In the genomic region with DNA sequence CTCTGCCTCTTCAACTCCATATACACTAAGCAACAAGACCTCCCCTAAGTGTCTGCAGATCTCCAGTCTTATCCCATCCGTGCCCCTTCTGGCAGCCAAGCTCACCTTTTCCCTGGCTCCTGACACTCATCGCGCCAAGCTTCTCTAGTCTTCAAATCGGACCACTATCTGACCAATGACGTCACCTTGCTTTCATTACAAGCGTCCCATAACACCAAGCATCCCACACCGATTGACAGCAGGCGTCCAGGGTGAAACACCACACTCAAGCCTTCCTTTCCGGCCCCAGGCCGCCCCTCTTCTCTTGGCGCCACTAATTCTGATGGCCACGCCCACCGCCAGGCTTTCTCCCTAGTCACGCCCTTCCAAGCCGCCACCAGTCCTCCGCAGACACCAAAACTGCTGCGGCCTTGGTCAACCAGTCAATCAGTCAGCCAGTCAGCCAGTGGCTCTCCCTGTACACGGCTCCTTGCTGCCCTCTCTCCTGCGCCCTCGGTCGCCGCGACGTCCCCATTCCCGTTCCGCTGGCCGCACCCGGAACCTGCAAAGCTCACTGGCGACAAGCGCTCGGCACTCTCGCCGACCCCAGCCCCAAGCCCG, we compare ENCODE assay signal across 11 mouse cellular contexts. TPM values are rescaled to one million over a fixed set of nuclear protein-coding genes. Genes with fewer than 3 reads are reported as not detected.
DNase-seq lines count a peak whose midpoint lies in the region; ATAC-seq lines count a peak whose summit lies in the region.
"Not testable (repeated sequence)": the region's sequence is repeated elsewhere in the genome, so short reads cannot be mapped to it uniquely, and the experiment has no call there.
"Had no signal": no experiment of that assay in that cellular context is flagged by ENCODE, and none has a peak within 500 bp of the region (broad histone marks: within the 10 kb centered on the region; RNA-seq: fewer than 3 reads in every experiment).

No protein-coding gene starts in this region.

- peak overlapping the region; percentile 45 for H3K4me2 ChIP-seq in hindbrain, embryonic 14.5 days (replicated peaks)
- H3K4me2 ChIP-seq in neural tube, embryonic 11.5 days (ENCODE audit: low read depth), result peak overlapping the region; percentile 31

- under 1% methylated on average over 11 of the region's 34 CpGs for WGBS in hindbrain, embryonic 14.5 days
- WGBS in neural tube, embryonic 11.5 days, result 1% methylated on average over 15 of the region's 34 CpGs

- H3K9me3 ChIP-seq in hindbrain, embryonic 14.5 days (ENCODE audit: control insufficient read depth, low read length); neural tube, embryonic 11.5 days (ENCODE audit: control insufficient read depth, low read length): not testable (repeated sequence)

- intact Hi-C loops in left cerebral cortex, postnatal 4 days (cut with DNase I), result not testable (repeated sequence)

- H3K27ac ChIP-seq in hindbrain, embryonic 14.5 days; neural tube, embryonic 11.5 days (ENCODE audit: low read depth, low read length): not testable (repeated sequence)

- not testable (repeated sequence) for H3K27me3 ChIP-seq in hindbrain, embryonic 14.5 days (ENCODE audit: control insufficient read depth, insufficient read depth, low read length); neural tube, embryonic 11.5 days (ENCODE audit: control insufficient read depth, insufficient read depth, low read length)

- H3K4me3 ChIP-seq in hindbrain, embryonic 14.5 days (replicated peaks; ENCODE audit: low read length), result peak overlapping the region; percentile 22
- H3K4me3 ChIP-seq in neural tube, embryonic 11.5 days (ENCODE audit: low read depth, low read length), result not testable (repeated sequence)

- peak; percentile 20; the same call in 1 of the 2 replicates for ATAC-seq in frontal cortex, adult (ENCODE audit: low TSS enrichment)
- ATAC-seq in hindbrain, embryonic 14.5 days (ENCODE audit: low FRiP score), result peak; percentile 94
- ATAC-seq in neural tube, embryonic 11.5 days (ENCODE audit: insufficient read depth, low FRiP score, low TSS enrichment), result peak; percentile 89

- not testable (repeated sequence) for H3K36me3 ChIP-seq in hindbrain, embryonic 14.5 days (replicated peaks; ENCODE audit: control insufficient read depth, insufficient read depth); neural tube, embryonic 11.5 days (ENCODE audit: control insufficient read depth, insufficient read depth, low read length)

- peak; percentile 54 for DNase-seq in ZHBTc4 (ENCODE audit: low read depth, low spot score)
- peak; percentile 3 for DNase-seq in embryo, embryonic 10 days (ENCODE audit: low spot score)
- DNase-seq in hindbrain, embryonic 14.5 days (ENCODE audit: low spot score); neural tube, embryonic 11.5 days (ENCODE audit: low spot score): not testable (repeated sequence)
- DNase-seq in left cerebral cortex, postnatal 4 days, result peak; percentile 4
- DNase-seq in lung, postnatal 10 days, result peak; percentile 9
- peak; percentile 6 for DNase-seq in thymus, postnatal 14 days

- H3K9ac ChIP-seq in hindbrain, embryonic 14.5 days; neural tube, embryonic 11.5 days (ENCODE audit: low read length): not testable (repeated sequence)

- not testable (repeated sequence) for H3K4me1 ChIP-seq in hindbrain, embryonic 14.5 days (replicated peaks; ENCODE audit: control insufficient read depth, insufficient read depth, low read length); neural tube, embryonic 11.5 days (ENCODE audit: control insufficient read depth, insufficient read depth, low read length)

RNA-seq across cellular contexts. Expression of gene Vmn1r86, which starts 3.9 kb away (rescaled TPM):
- polyA plus RNA-seq in hindbrain, embryonic 14.5 days (2014; fragmentation: Nextera tagmentation; extraction: Ambion mirVana), result not detected in 2 replicates
- not detected for total RNA-seq in left cerebral cortex, postnatal 4 days (2021)
- polyA plus RNA-seq in neural tube, embryonic 11.5 days (2014; fragmentation: Nextera tagmentation; extraction: Ambion mirVana), result not detected in 2 replicates
- total RNA-seq: gastrocnemius, postnatal 4 days; layer of hippocampus, postnatal 14 days had no signal
- polyA plus RNA-seq: cortical plate, adult 2 months had no signal

RNA-seq across cellular contexts. Expression of gene Vmn1r87, which starts 16.3 kb away (rescaled TPM):
- polyA plus RNA-seq in hindbrain, embryonic 14.5 days (2014; fragmentation: Nextera tagmentation; extraction: Ambion mirVana), result not detected in 2 replicates
- total RNA-seq in left cerebral cortex, postnatal 4 days (2021), result not detected
- polyA plus RNA-seq in neural tube, embryonic 11.5 days (2014; fragmentation: Nextera tagmentation; extraction: Ambion mirVana), result not detected in 2 replicates
- total RNA-seq: gastrocnemius, postnatal 4 days; layer of hippocampus, postnatal 14 days had no signal
- polyA plus RNA-seq: cortical plate, adult 2 months had no signal

RNA-seq across cellular contexts. Expression of gene Vmn1r85, which starts 28.7 kb away (rescaled TPM):
- 0.11 and 0.21 TPM in 2 replicates for polyA plus RNA-seq in hindbrain, embryonic 14.5 days (2014; fragmentation: Nextera tagmentation; extraction: Ambion mirVana)
- total RNA-seq in left cerebral cortex, postnatal 4 days (2021), result under 1 TPM; 0.06 to 0.08 TPM
- polyA plus RNA-seq in neural tube, embryonic 11.5 days (2014; fragmentation: Nextera tagmentation; extraction: Ambion mirVana), result not detected in 2 replicates
- total RNA-seq: gastrocnemius, postnatal 4 days; layer of hippocampus, postnatal 14 days had no signal
- polyA plus RNA-seq: cortical plate, adult 2 months had no signal

RNA-seq across cellular contexts. Expression of gene Vmn1r88, which starts 35.7 kb away (rescaled TPM):
- polyA plus RNA-seq in hindbrain, embryonic 14.5 days (2014; fragmentation: Nextera tagmentation; extraction: Ambion mirVana), result not detected in 2 replicates
- under 1 TPM; 0.16 to 0.22 TPM for total RNA-seq in left cerebral cortex, postnatal 4 days (2021)
- polyA plus RNA-seq in neural tube, embryonic 11.5 days (2014; fragmentation: Nextera tagmentation; extraction: Ambion mirVana), result not detected in 2 replicates
- polyA plus RNA-seq: cortical plate, adult 2 months had no signal

Comparison
In these comparisons a context has a peak if more than half of its experiments do, and no peak if none do; other contexts are left out.
1. ATAC-seq: peak in every context shown above with its lines; median percentile 94 in hindbrain, embryonic 14.5 days; 89 in neural tube, embryonic 11.5 days; 20 in frontal cortex, adult.